Mouse (Mus musculus) telencephalon, adult 2 months (tissue): Measurements from ENCODE around the gene Hmgb4.

Experiments used
- DNase-seq: peaks from one replicate; pipeline ENCODE4 v3.0.0-alpha.2; 2011; ENCODE audit warnings: low read depth, low spot score

Gene Hmgb4

GRCm38 (mm10) chr4:128224453-128224852 lies 36.3 kb downstream of the Hmgb4 start:
- no peak for DNase-seq

- no peak for DNase-seq
Observed at GRCm38 (mm10) chr4:128217991-128218595, 42.7 kb downstream of the Hmgb4 start.
